Mouse (Mus musculus) brain, embryonic 14.5 days (tissue): ENCODE data around the gene Nfxl1.
A peak's percentile ranks its signal among the peaks of the same experiment; 100 is the strongest.

Source experiments
- CTCF ChIP-seq: fragments of 200-500 bp; IDR thresholded peaks from 2 replicates; pipeline ENCODE4 v1.5.1; 2012; ENCODE audit warnings: inconsistent platforms, mild to moderate bottlenecking, moderate library complexity, borderline replicate concordance; ENCODE audit not compliant: insufficient read depth, insufficient read length; ENCODE audit errors: extremely low read depth
- POLR2A ChIP-seq: fragments of 200-500 bp; IDR thresholded peaks from 2 replicates; pipeline ENCODE4 v1.6.1; 2012; ENCODE audit warnings: mild to moderate bottlenecking, inconsistent platforms, borderline replicate concordance; ENCODE audit not compliant: poor library complexity, insufficient read depth, insufficient read length, severe bottlenecking; ENCODE audit errors: extremely low read depth

DNA sequence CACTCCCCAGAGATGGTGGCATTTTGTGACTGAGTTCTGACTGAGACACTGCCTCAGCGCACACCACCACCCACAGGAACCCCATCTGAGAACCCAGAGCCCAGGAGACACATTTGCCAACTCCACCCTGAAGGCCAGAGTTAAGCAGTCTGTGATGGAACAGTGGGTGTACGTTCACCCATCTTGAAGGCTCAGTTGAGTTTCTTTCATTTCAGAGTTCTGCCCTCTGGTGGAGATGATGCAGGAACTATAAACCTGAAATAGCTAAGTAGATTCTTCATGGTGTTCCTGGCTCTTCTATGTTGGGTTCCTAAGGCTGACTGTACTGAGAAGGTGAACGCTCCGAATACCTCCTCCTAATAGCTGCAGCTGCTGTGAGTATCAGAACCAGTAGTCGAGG lies 53.7 kb downstream of the Nfxl1 start:
- peak; percentile 41; the same call in 1 of the 2 replicates for TF ChIP-seq CTCF
- no peak for TF ChIP-seq POLR2A
